Mouse (Mus musculus) gastrocnemius, adult 18-20 months (tissue): ENCODE data around the gene Tnnt2. TPM values are rescaled to one million over a fixed set of nuclear protein-coding genes. Genes with fewer than 3 reads are reported as not detected.
A peak's percentile ranks its signal among the peaks of the same experiment; 100 is the strongest.

Experiments
- DNase-seq: peaks from one replicate; pipeline ENCODE4 v3.0.0; 2021; ENCODE audit warnings: low spot score
- total RNA-seq, 2 experiments: library from RNA; stranded (reverse); gene quantifications; 2 replicates each; pipeline ENCODE4 v1.2.3; 2021

Gene Tnnt2
- total RNA-seq, 2 experiments from 2014 or later = 3.3 to 4.3 TPM

GRCm38 (mm10) chr1:135817595-135817994 lies 18.6 kb upstream of the Tnnt2 start:
- DNase-seq = no peak

- no peak for DNase-seq
Observed at GRCm38 (mm10) chr1:135818481-135819086, 17.6 kb upstream of the Tnnt2 start, which contains the start of gene Lad1. TSS of gene Lad1 (plus strand) at chr1:135818598.

GRCm38 (mm10) chr1:135820071-135820470 lies 16.1 kb upstream of the Tnnt2 start:
- no peak for DNase-seq

GRCm38 (mm10) chr1:135820736-135821364 lies 15.3 kb upstream of the Tnnt2 start:
- no peak for DNase-seq

GRCm38 (mm10) chr1:135821780-135822179 lies 14.4 kb upstream of the Tnnt2 start:
- DNase-seq = no peak

GRCm38 (mm10) chr1:135828918-135829317 lies 7.2 kb upstream of the Tnnt2 start:
- DNase-seq = no peak

- DNase-seq = no peak
Observed at GRCm38 (mm10) chr1:135834206-135834859, 1.8 kb upstream of the Tnnt2 start.

- DNase-seq = no peak
Observed at GRCm38 (mm10) chr1:135834983-135835382, 1.2 kb upstream of the Tnnt2 start.

- no peak for DNase-seq
Observed at GRCm38 (mm10) chr1:135838626-135839025, 2.5 kb downstream of the Tnnt2 start.

- no peak for DNase-seq
Observed at GRCm38 (mm10) chr1:135839065-135839464, 2.9 kb downstream of the Tnnt2 start.

GRCm38 (mm10) chr1:135840675-135841395 lies 4.7 kb downstream of the Tnnt2 start:
- DNase-seq = no peak

GRCm38 (mm10) chr1:135843519-135844262 lies 7.5 kb downstream of the Tnnt2 start:
- DNase-seq = no peak

GRCm38 (mm10) chr1:135844481-135844880 lies 8.3 kb downstream of the Tnnt2 start:
- DNase-seq = no peak

GRCm38 (mm10) chr1:135846632-135847031 lies 10.5 kb downstream of the Tnnt2 start:
- DNase-seq = no peak

GRCm38 (mm10) chr1:135847139-135847562 lies 11.0 kb downstream of the Tnnt2 start:
- peak; percentile 21 for DNase-seq

GRCm38 (mm10) chr1:135847611-135848351 lies 11.6 kb downstream of the Tnnt2 start:
- DNase-seq = no peak

GRCm38 (mm10) chr1:135850722-135851512 lies 14.8 kb downstream of the Tnnt2 start:
- peak; percentile 22 for DNase-seq

- no peak for DNase-seq
Observed at GRCm38 (mm10) chr1:135852044-135852756, 16.0 kb downstream of the Tnnt2 start.

GRCm38 (mm10) chr1:135853200-135853599 lies 17.0 kb downstream of the Tnnt2 start:
- no peak for DNase-seq
